Mouse (Mus musculus) lung, embryonic 16.5 days (tissue): ENCODE results near the gene Gm33815. TPM values are rescaled to one million over a fixed set of nuclear protein-coding genes. Genes with fewer than 3 reads are reported as not detected.
"Not testable (repeated sequence)": the region's sequence is repeated elsewhere in the genome, so short reads cannot be mapped to it uniquely, and the experiment has no call there.

Experiments used
- ATAC-seq: fragments of 200-750 bp; cut with Nextera tagmentation; 2 replicates; pipeline ENCODE4 v1.8.0; 2017; ENCODE audit warnings: low read depth, mild to moderate bottlenecking, moderate library complexity
- H3K27ac ChIP-seq: fragments of 300-500 bp; sonication (generic); 2 replicates; pipeline ENCODE4 v1.5.1; 2014; ENCODE audit warnings: mild to moderate bottlenecking, control low read depth, low read length
- H3K27me3 ChIP-seq: fragments of 300-500 bp; sonication (generic); 2 replicates; pipeline ENCODE4 v1.6.1; 2014; ENCODE audit warnings: low read depth, low read length, mixed read lengths; ENCODE audit not compliant: control insufficient read depth, insufficient read depth
- H3K36me3 ChIP-seq: fragments of 300-500 bp; sonication (generic); 2 replicates; pipeline ENCODE4 v1.6.1; 2014; ENCODE audit warnings: low read length; ENCODE audit not compliant: control insufficient read depth, insufficient read depth
- H3K4me1 ChIP-seq: fragments of 300-500 bp; sonication (generic); replicated peaks from 2 replicates; pipeline ENCODE4 v1.6.1; 2014; ENCODE audit warnings: low read length, mixed read lengths; ENCODE audit not compliant: control insufficient read depth, insufficient read depth
- H3K4me2 ChIP-seq: fragments of 300-500 bp; sonication (generic); 2 replicates; pipeline ENCODE4 v1.6.1; 2014; ENCODE audit warnings: low read depth, low read length, control low read depth
- H3K4me3 ChIP-seq: fragments of 300-500 bp; sonication (generic); 2 replicates; pipeline ENCODE4 v1.5.1; 2014; ENCODE audit warnings: mild to moderate bottlenecking, low read length, control low read depth
- H3K9ac ChIP-seq: fragments of 300-500 bp; sonication (generic); 2 replicates; pipeline ENCODE4 v1.6.1; 2014; ENCODE audit warnings: low read length, control low read depth
- H3K9me3 ChIP-seq: fragments of 300-500 bp; sonication (generic); 2 replicates; pipeline ENCODE4 v1.6.1; 2016; ENCODE audit warnings: low read length; ENCODE audit not compliant: control insufficient read depth
- WGBS: fragments of 180-500 bp; shearing (Covaris S2); extraction: QIAGEN DNeasy Blood & Tissue Kit; methylation state at CpG from one replicate; pipeline ENCODE4 v1.1.7; 2014; 5-methylcytosine and 5-hydroxymethylcytosine counted together
- polyA plus RNA-seq: library from polyadenylated mRNA; unstranded; fragments of >200 nt; fragmentation: Nextera tagmentation; extraction: Ambion mirVana; gene quantifications from 2 replicates; pipeline ENCODE4 v1.2.1, GENCODE M21; 2015

The Gm33815 gene
- polyA plus RNA-seq = not detected in 2 replicates

DNA sequence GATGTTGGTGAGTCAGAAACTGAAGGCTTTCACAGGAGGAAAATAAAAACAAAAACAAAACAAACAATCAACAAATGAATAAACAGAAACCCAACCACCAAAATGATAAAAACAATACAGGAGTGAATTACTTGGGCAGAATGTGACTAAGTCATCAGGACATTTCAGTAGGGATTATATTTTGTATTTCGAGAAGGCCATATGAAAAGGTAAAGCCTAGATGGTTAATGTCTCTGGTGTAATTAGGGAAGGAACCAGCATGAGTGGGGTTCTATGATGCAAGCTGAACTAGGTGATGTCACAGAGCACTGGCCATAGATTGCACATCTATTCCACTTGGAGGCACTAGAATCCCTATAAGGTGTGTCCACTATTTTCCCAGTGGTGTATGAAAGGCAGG lies at the start of gene Gm33815:
TSS of gene Gm33815 (plus strand) at position 301 of the 400 bp plus-strand sequence.
- no CpG with 5 or more reads among the region's 1 CpGs for WGBS
- not testable (repeated sequence) for ATAC-seq, H3K27me3 ChIP-seq, H3K27ac ChIP-seq, H3K4me1 ChIP-seq, H3K4me3 ChIP-seq, H3K9me3 ChIP-seq, H3K36me3 ChIP-seq, H3K9ac ChIP-seq, H3K4me2 ChIP-seq
